ENCODE assay signal across 12 mouse cellular contexts in the genomic region with DNA sequence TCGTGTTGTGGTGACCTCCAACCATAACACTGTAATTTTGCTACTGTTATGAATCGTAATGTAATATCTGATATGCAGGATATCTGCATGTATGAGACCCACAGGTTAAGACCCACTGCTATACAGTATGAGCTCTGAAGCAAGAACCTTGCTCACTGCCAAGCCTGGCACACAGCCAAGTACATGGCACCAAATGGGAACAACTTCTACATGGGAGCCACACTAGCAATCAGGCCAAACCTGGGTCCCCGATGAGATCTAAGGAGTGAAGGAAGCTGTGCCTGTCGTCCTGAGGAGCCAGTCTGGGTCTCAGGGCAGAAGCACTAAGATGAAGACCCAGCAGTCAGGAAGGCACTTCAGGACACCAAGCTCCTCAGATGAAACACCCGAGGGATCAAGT. TPM values are rescaled to one million over a fixed set of nuclear protein-coding genes. Genes with fewer than 3 reads are reported as not detected.
A peak's percentile ranks its signal among the peaks of the same experiment; 100 is the strongest.
DNase-seq lines count a peak whose midpoint lies in the region; TF ChIP-seq lines count a peak whose summit lies in the region.
"Had no signal": no experiment of that assay in that cellular context is flagged by ENCODE, and none has a peak within 500 bp of the region (broad histone marks: within the 10 kb centered on the region; RNA-seq: fewer than 3 reads in every experiment).

No protein-coding gene starts in this region.

- TF ChIP-seq EP300 in heart, adult 2 months (IDR thresholded peaks at IDR 0.05; ENCODE audit: insufficient read depth, low read depth, low read length): no peak

- no peaks in the 10 kb centered on the region for H3K79me2 ChIP-seq in heart, adult 2 months (replicated peaks; ENCODE audit: control insufficient read depth, insufficient read depth, low read length)

- H3K27ac ChIP-seq in heart, adult 2 months: no peak overlapping the region
- H3K27ac ChIP-seq in left cerebral cortex, adult 2 months: no peak overlapping the region
- H3K27ac ChIP-seq: embryonic facial prominence, embryonic 12.5 days; heart, embryonic 13.5 days; hindbrain, embryonic 12.5 days; neural tube, embryonic 12.5 days had no signal

- intact Hi-C loops in heart, adult 2 months (cut with DNase I): loop anchor here (10.0 kb wide), 1 partner anchor 291 kb away; no protein-coding TSS in a partner anchor
- intact Hi-C loops in left cerebral cortex, postnatal 4 days (cut with DNase I): loop anchor here (10.0 kb wide), 1 partner anchor 281 kb away; no protein-coding TSS in a partner anchor
- intact Hi-C loops in left cerebral cortex, adult 2 months (cut with DNase I): no loop called here

- no peak for TF ChIP-seq POLR2A in heart, adult 2 months (IDR thresholded peaks at IDR 0.05; ENCODE audit: insufficient read depth, low read depth, low read length)
- TF ChIP-seq POLR2A in brain, embryonic 14.5 days (IDR thresholded peaks at IDR 0.05; ENCODE audit: borderline replicate concordance, extremely low read depth, insufficient read depth, insufficient read length, poor library complexity, severe bottlenecking): no peak

- no peak overlapping the region for H3K9ac ChIP-seq in heart, adult 2 months (ENCODE audit: low read depth, low read length)
- H3K9ac ChIP-seq: embryonic facial prominence, embryonic 12.5 days; heart, embryonic 13.5 days; hindbrain, embryonic 12.5 days; neural tube, embryonic 12.5 days had no signal

- H3K36me3 ChIP-seq in heart, adult 2 months (ENCODE audit: control insufficient read depth, insufficient read depth, low read length): no peaks in the 10 kb centered on the region

- no peak overlapping the region for H3K4me3 ChIP-seq in heart, adult 2 months
- H3K4me3 ChIP-seq in left cerebral cortex, adult 2 months: no peak overlapping the region
- H3K4me3 ChIP-seq: embryonic facial prominence, embryonic 12.5 days; heart, embryonic 13.5 days; hindbrain, embryonic 12.5 days; megakaryocyte, embryonic 14.5 days; neural tube, embryonic 12.5 days had no signal

- TF ChIP-seq CTCF in heart, adult 2 months (IDR thresholded peaks at IDR 0.05): no peak
- TF ChIP-seq CTCF in left cerebral cortex, adult 2 months (IDR thresholded peaks at IDR 0.05): no peak
- no peak for TF ChIP-seq CTCF in brain, embryonic 14.5 days (IDR thresholded peaks at IDR 0.05; ENCODE audit: borderline replicate concordance, extremely low read depth, insufficient read depth, insufficient read length)

- 69% methylated on average over 5 of the region's 5 CpGs for WGBS in heart, adult 2 months

- H3K27me3 ChIP-seq in heart, adult 2 months (ENCODE audit: control insufficient read depth, insufficient read depth, low read length): no peaks in the 10 kb centered on the region
- H3K27me3 ChIP-seq: embryonic facial prominence, embryonic 12.5 days; heart, embryonic 13.5 days; hindbrain, embryonic 12.5 days; megakaryocyte, embryonic 14.5 days; neural tube, embryonic 12.5 days had no signal

- no peaks in the 10 kb centered on the region for H3K4me1 ChIP-seq in heart, adult 2 months (ENCODE audit: control insufficient read depth, insufficient read depth, low read length)
- H3K4me1 ChIP-seq: embryonic facial prominence, embryonic 12.5 days; heart, embryonic 13.5 days; hindbrain, embryonic 12.5 days; neural tube, embryonic 12.5 days had no signal

- DNase-seq in heart, adult 11 months: peak; percentile 64
- no peak for DNase-seq in heart, adult 2 months
- DNase-seq in left cerebral cortex, postnatal 4 days: peak; percentile 52
- no peak for DNase-seq in left cerebral cortex, adult 2 months (ENCODE audit: extremely low spot score in 1 of 2, low spot score in 2 of 2)
- peak; percentile 28 for DNase-seq in adrenal gland, adult 8-10 months
- DNase-seq in brain, embryonic 14.5 days (ENCODE audit: low read depth): peak; percentile 49
- DNase-seq in ovary, postnatal 10 days (ENCODE audit: low spot score): no peak

RNA-seq across cellular contexts. Expression of a gene that starts 15.6 kb away (rescaled TPM):
- total RNA-seq in heart, adult 2 months (2021): 10 to 100 TPM; 14.0 to 14.2 TPM
- polyA plus RNA-seq in heart, adult 2 months (2012; rRNA removed): 26.1 and 30.4 TPM in 2 replicates
- 10 to 100 TPM; 38.5 to 43.1 TPM for total RNA-seq in left cerebral cortex, postnatal 4 days (2021)
- total RNA-seq in left cerebral cortex, adult 2 months (2021): 10 to 100 TPM; 30.1 to 35.8 TPM
- total RNA-seq in adrenal gland, adult 8-10 months (2022): 10 to 100 TPM; 33.8 to 61.8 (median 48.4) TPM
- 58.0 and 74.1 TPM in 2 replicates for polyA plus RNA-seq in brain, embryonic 14.5 days (2012; rRNA removed)

RNA-seq across cellular contexts. Expression of a gene that starts 52.0 kb away (rescaled TPM):
- total RNA-seq in heart, adult 2 months (2021): 100 to 1,000 TPM; 190 to 204 TPM
- polyA plus RNA-seq in heart, adult 2 months (2012; rRNA removed): 56.1 and 94.6 TPM in 2 replicates
- 100 to 1,000 TPM; 537 to 571 TPM for total RNA-seq in left cerebral cortex, postnatal 4 days (2021)
- total RNA-seq in left cerebral cortex, adult 2 months (2021): 100 to 1,000 TPM; 310 to 313 TPM
- total RNA-seq in adrenal gland, adult 8-10 months (2022): 100 to 1,000 TPM; 345 to 413 (median 410) TPM
- 331 and 389 TPM in 2 replicates for polyA plus RNA-seq in brain, embryonic 14.5 days (2012; rRNA removed)

Comparison
In these comparisons a context has a peak if more than half of its experiments do, and no peak if none do; other contexts are left out.
1. DNase-seq: peak in heart, adult 11 months (single experiment), left cerebral cortex, postnatal 4 days (single experiment), adrenal gland, adult 8-10 months (single experiment) and brain, embryonic 14.5 days (single experiment); none in heart, adult 2 months (0 of 2), left cerebral cortex, adult 2 months (0 of 2) and ovary, postnatal 10 days (single experiment).